Mouse (Mus musculus) stomach, adult 2 months (tissue): ENCODE measurements around the gene Gpr153. TPM values are rescaled to one million over a fixed set of nuclear protein-coding genes. Genes with fewer than 3 reads are reported as not detected.

Experiments
- polyA plus RNA-seq: library from polyadenylated mRNA; depleted of rRNA; stranded (reverse); fragments of >200 nt; gene quantifications from 2 replicates; pipeline ENCODE4 v1.2.3, GENCODE M21; 2012; rRNA removed

The Gpr153 gene
- 9.9 and 15.4 TPM in 2 replicates for polyA plus RNA-seq

GRCm38 (mm10) chr4:152273621-152274236, at the start of gene Gpr153:
Gene Gpr153 (plus strand): TSS chr4:152274232.

DNA sequence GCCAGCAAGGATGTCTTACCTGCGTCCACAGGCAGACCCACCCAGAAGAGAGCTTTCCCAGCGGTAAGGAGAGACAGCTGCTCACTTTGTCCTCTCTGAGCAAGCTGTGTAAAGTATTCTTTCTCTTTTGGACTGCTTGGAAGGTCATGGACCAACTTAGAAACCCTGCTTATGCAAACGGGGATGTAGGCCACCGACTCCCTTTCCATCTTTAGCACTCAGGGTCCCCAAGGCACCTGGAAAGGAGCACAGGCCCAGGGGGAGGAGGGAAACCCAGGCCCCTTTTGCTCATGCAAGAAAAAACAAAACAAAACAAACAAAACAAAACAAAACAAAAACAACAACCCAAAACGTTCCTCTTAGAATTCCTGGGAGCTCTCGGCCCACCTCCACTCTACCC, 17.5 kb downstream of the Gpr153 start, which contains the start of gene Hes3:
Gene Hes3 (minus strand): TSS at position 101 of the 400 bp plus-strand sequence.

GRCm38 (mm10) chr4:152296874-152297861, 23.1 kb downstream of the Gpr153 start, which contains the start of gene Icmt:
Gene Icmt (plus strand): TSS chr4:152297227.

DNA sequence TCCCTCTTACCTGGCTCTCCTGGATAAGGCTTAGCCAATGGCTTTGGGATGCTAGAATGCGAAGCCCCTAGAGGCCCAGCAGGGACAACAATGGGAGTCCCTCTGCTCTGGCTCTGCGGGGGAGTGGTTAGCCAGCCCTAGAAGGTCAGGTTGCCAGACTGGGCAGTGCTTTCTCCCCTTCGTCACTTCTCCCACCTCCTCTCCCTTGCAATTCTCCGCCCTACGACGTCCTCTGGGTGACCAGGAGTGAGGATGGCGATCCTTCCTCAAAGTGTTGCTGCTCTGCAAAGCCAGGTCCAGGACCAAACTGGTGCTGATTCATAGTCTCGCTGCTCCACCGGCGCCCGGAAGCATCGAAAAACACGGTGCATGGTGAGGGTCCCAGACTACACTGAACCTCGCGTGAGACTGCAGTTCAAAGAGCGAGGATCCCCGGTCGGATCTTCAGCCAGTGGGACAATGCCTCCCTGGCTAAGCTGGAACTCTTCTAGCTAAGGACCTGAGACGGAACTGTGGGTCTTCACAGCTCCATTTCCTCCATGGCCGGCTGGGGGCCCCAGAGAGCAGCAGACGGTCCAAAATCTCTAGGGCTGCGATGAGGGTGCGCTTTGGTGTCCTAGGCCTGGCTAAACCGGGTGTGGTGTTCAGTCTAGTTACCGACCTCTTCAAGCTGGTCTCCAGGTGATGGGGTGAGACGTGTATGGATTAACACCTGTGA, 44.6 kb downstream of the Gpr153 start, which contains the start of gene Rnf207:
Gene Rnf207 (minus strand): TSS at position 477 of the 718 bp plus-strand sequence.

GRCm38 (mm10) chr4:152325574-152326411, 51.8 kb downstream of the Gpr153 start, which contains the start of gene Rpl22:
Gene Rpl22 (plus strand): TSS chr4:152325742.

Other genes with a start within 250 kb of the Gpr153 start
- 8.3 and 10.3 TPM in 2 replicates for gene Zbtb48, start 246.6 kb upstream of the Gpr153 start, polyA plus RNA-seq
- 0.05 TPM in 1 of 2 replicates, not detected in the other for gene Tas1r1, start 235.7 kb upstream of the Gpr153 start, polyA plus RNA-seq
- gene Nol9, start 234.9 kb upstream of the Gpr153 start, polyA plus RNA-seq, result 8.2 and 8.6 TPM in 2 replicates
- 13.5 and 14.7 TPM in 2 replicates for gene Plekhg5, start 201.7 kb upstream of the Gpr153 start, polyA plus RNA-seq
- 3.6 and 4.1 TPM in 2 replicates for gene Tnfrsf25, start 158.3 kb upstream of the Gpr153 start, polyA plus RNA-seq
- 35.6 and 61.3 TPM in 2 replicates for gene Espn, start 121.9 kb upstream of the Gpr153 start, polyA plus RNA-seq
- 1.4 and 2.2 TPM in 2 replicates for gene Hes2, start 115.4 kb upstream of the Gpr153 start, polyA plus RNA-seq
- 20.9 and 22.8 TPM in 2 replicates for gene Acot7, start 96.1 kb upstream of the Gpr153 start, polyA plus RNA-seq
- not detected in 2 replicates for gene Hes3, start 17.4 kb downstream of the Gpr153 start, polyA plus RNA-seq
- gene Icmt, start 23.0 kb downstream of the Gpr153 start, polyA plus RNA-seq, result 12.2 and 15.1 TPM in 2 replicates
- 2.5 and 2.9 TPM in 2 replicates for gene Rnf207, start 44.8 kb downstream of the Gpr153 start, polyA plus RNA-seq
- 3.8 and 6.2 TPM in 2 replicates for gene Rpl22, start 51.5 kb downstream of the Gpr153 start, polyA plus RNA-seq
- 0.38 and 0.61 TPM in 2 replicates for gene Chd5, start 64.4 kb downstream of the Gpr153 start, polyA plus RNA-seq
- gene Nphp4, start 202.5 kb downstream of the Gpr153 start, polyA plus RNA-seq, result 0.66 and 0.67 TPM in 2 replicates
- gene Kcnab2, start 203.6 kb downstream of the Gpr153 start, polyA plus RNA-seq, result 1.3 and 2.1 TPM in 2 replicates